Mouse (Mus musculus) layer of hippocampus, adult 9-10 months (tissue): ENCODE measurements at regions not wholly inside any gene's neighbourhood (a gene's known extent, or its start where the extent isn't known, plus 50 kb on each side); places are given as distances from the start of the nearest gene placed in this dataset.
"Not testable (repeated sequence)": the region's sequence is repeated elsewhere in the genome, so short reads cannot be mapped to it uniquely, and the experiment has no call there.

Experiments used
- DNase-seq: peaks from one replicate; pipeline ENCODE4 v3.0.0; 2022; ENCODE audit warnings: low spot score

GRCm38 (mm10) chr16:20860606-20861005 lies 126.3 kb upstream of the Thpo start:
- not testable (repeated sequence) for DNase-seq

- no peak for DNase-seq
Observed at GRCm38 (mm10) chr16:20854696-20855213, 120.4 kb upstream of the Thpo start.

- no peak for DNase-seq
Observed at GRCm38 (mm10) chr16:20838151-20838550, 103.8 kb upstream of the Thpo start.

GRCm38 (mm10) chr16:20836866-20837265 lies 102.6 kb upstream of the Thpo start:
- DNase-seq: no peak

GRCm38 (mm10) chr16:20833838-20834237 lies 99.5 kb upstream of the Thpo start:
- not testable (repeated sequence) for DNase-seq

DNA sequence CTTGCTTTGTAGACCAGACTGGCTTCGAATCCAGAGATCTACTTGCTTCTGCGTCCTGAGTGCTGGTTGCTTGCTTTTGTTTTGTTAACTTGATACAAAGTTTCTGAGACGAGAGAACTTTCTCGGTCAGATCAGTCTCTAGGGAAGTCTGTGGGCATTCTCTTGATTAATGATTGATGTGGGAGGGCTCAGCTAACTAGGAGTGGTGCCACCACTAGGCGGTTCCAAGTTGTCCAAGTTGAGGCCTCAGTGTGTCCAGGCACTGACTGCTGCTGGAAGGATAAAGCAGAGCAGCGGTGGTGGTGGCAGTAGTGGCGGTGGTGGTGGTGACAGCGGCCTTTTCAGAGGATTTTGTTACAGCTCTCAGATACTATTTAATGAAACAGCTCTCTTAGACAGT lies 99.0 kb upstream of the Thpo start:
- no peak for DNase-seq

GRCm38 (mm10) chr16:20829732-20830435 lies 95.6 kb upstream of the Thpo start:
- DNase-seq: no peak

DNA sequence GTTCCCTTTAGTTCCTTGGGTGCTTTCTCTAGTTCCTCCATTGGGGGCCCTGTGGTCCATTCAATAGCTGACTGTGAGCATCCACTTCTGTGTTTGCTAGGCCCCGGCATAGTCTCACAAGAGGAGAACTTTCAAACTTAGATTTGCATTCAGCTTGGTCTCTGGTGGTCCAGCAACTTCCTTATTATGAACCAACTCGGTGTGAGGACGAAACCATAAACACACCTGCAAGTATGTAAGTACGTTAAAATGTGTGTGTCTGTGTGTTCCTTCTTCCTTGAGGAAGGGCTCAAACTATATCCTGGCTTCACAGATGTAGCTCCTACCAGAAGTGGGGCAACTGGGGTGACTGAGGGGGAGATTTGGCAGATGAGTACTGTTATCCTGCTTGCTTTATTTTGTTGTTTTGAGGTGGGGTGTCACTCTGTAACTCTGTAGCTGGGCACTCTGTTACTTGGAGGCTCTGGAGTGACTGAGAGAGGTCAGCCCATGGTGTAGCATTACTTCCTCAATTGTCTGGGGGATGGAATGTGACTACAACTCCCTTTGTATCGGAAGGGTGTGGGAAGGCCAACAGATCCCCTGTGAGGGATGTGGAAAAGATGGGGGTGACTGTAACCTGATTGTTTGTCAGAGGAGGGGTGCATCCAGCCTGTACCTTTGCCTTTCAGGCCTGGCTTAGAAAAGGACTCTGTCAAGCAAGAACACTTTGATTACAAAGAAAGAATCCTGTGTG lies 94.9 kb upstream of the Thpo start:
- DNase-seq: no peak

GRCm38 (mm10) chr16:20824226-20824625 lies 89.9 kb upstream of the Thpo start:
- DNase-seq: peak; percentile 41

- no peak for DNase-seq
Observed at GRCm38 (mm10) chr16:20820939-20821338, 86.6 kb upstream of the Thpo start.

- no peak for DNase-seq
Observed at GRCm38 (mm10) chr16:20819568-20819967, 85.3 kb upstream of the Thpo start.

- DNase-seq: no peak
Observed at GRCm38 (mm10) chr16:20818711-20819189, 84.4 kb upstream of the Thpo start.

DNA sequence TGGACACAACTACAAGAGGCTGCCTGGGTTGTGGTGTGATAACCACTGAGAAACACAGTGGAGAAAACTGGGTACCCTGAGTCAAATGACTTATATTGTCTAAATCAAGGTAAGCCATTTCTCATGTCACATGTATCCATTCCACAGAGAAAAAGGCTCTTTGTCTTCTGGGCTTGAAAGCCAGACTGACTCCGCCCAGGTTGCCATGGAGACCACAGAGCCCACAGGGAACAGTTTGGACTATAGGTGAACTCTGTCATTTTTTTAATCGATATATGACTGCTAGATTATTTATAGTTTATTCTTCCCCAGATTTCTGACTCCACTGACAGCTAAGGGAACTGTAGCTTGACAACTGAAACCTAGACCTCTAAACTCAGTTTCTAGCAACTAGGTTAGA lies 80.7 kb upstream of the Thpo start:
- no peak for DNase-seq

GRCm38 (mm10) chr16:20814240-20814639 lies 79.9 kb upstream of the Thpo start:
- DNase-seq: no peak

DNA sequence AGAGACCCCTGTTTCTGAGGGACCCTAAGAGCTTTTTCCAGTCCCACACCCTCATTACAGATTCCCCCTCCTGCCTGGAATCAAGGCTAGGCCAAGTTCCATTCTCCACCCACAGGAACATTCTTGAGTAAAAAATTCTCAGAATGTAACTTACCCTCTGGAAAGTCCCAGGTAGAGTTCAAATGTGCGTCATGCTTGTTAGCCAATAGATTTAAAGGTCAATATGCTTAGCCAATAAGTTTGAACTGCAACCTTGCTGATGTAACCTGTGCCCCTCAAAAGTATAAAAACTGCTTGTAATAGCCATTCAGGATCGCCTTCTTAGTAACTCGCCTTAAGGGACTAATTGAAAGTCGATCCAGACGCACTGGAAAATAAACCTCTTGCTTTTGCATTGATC lies 77.7 kb upstream of the Thpo start:
- not testable (repeated sequence) for DNase-seq

DNA sequence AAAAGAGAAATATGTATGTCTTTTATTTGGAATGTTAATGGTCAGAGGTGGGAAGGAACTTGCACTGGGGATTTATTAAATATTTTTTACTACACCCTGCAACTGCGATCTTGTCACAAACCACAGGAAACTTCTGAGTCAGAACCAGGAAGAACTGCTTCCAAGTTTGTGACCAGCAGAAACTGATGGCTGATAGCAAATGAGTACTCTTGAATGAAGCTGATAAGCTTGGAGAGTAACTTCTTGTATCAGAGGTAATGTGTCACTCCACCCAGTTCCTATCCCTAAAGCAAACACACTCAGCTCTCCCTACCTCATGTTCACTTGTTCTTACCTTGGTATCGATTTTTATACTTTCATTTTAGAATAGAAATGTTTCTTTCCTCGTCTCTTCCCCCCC lies 76.0 kb upstream of the Thpo start:
- DNase-seq: no peak

DNA sequence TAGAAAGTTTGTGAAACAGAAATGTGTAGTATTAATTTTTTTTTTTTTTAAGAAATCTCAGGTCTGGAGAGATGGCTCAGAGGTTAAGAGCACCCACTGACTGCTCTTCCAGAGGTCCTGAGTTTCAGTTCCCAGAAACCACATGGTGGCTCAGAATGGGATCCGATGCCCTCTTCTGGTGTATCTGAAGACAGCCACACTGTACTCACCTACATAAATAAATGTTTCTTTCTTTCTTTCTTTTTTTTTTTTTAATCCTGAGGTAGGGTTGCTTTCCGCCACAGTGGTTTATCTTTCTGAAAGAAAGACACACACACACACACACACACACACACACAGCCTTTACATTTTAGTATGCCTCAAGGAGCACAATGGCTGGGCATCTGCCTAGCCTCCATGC lies 74.0 kb upstream of the Thpo start:
- DNase-seq: no peak

GRCm38 (mm10) chr16:20806739-20807138 lies 72.4 kb upstream of the Thpo start:
- DNase-seq: no peak

GRCm38 (mm10) chr16:20805793-20806192 lies 71.5 kb upstream of the Thpo start:
- DNase-seq: no peak

DNA sequence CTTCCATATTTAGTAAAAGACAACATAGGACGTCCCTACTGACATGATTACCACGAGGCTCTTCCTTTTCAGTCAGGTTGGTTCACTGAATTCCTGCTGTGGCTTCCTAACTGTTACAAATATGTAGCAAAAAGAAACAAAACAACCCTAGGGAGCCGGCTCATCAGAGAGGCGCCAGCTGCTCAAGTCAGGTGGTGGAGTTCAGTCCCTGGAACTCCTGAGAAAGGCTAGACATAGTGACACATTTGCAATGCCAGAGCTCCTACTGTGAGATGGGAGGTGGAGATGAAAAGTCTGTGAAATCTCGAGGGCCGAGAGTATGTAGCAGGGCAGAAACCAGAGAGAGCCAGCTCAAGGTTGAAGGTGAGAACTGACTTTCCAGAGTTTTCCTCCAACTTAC lies 70.8 kb upstream of the Thpo start:
- DNase-seq: no peak

- peak; percentile 55 for DNase-seq
Observed at GRCm38 (mm10) chr16:20804601-20805017, 70.3 kb upstream of the Thpo start.

DNA sequence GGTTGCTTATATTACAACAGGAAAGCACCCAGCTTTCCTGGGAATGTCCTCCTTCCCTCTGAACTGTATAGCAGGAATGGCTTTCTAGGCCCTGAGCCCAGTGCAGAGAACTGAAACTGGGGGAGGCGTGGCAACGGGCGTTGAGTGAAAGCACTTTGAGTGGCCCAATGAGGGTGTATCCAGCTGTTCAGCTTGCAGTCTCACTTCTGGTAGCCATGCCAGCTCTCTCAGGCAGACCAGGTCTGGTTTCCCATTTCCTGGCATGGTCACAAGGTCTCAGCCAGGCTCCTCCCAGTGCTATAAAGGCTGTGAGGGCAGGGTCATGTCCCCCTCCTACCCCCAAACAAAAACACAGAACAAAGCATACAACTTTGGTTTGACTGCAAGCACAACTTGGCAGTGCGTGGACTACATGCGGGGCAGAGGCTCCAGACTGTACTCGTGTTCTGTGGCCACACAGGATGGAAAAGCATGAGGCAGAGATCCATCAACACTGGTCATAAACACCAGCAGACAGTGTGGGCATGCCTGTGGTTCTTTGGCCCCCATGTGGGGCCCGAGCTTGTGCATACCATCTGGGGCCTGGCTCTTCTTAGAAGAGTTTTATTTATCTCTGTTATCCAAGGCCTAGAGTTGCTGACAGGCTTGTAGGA lies 69.1 kb upstream of the Thpo start:
- DNase-seq: no peak

DNA sequence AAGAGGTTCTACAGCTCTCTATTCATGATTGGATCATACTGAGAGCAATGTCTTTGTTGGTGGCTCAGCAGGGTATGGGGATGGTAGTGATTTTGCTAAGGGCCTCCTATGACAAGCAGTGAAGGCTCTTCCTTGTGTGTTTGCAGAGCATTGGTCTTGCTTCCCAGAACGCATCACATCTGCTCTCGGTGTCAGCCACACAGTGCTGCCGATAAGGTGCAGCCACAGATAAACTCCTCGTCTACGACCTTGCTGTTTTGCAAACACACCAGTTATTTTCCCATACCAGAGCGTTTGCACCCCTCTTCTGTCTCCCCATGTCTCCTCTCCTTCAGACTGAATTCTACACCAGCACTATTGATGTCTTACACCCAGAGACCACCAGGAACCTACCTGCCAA lies 68.4 kb upstream of the Thpo start:
- no peak for DNase-seq
